Mouse (Mus musculus): ENCODE measurements around the gene Snrpa.
A peak's percentile ranks its signal among the peaks of the same experiment; 100 is the strongest.

The Snrpa gene

DNA sequence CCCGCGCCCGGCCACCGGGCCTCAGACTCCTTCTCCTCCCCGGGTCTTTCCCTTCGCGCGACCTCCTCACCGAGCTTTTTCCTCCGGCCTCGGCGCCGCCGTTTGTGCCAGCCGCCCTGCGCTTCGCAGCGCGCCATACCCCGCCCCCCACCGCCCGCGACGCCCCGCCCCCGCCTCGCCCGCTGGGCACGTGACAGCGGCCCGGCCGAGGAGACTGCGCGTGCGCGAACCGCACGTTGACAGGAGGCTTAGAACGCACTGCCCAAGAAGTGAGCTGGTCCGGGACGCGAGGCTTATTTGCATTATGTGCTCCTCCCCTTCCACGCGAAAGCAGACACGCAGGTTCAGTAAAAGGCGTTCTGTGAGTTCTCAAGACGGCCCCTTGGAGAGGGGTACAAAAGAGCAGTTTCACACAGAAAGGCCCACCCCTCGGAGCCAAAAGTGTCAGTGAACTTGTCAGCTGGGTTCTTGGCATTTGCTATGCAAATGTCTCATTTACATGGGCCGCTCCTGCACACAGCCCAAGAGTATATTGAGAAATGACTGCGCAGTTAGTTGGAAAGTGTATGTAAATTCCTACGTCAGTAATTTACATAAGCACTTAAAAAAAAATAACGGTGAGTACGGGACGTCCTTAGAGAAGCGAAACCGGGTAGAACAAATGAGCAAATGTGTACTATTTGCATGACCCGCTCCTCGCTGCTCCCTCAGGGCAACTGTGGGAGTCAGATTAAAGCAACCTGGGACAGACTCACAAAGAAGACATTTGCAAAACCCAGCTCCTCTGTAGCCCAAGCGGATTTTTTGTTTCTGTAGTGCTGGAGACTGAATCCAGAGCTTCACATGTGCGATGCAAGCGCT is 29.2 kb downstream of the Snrpa start, which contains the start of gene Egln2:
Egln2 (minus strand) TSS at position 189 of the 861 bp plus-strand sequence.
- peak; percentile 84 for DNase-seq (ENCODE audit: low read depth, low spot score)

GRCm38 (mm10) chr7:27166229-27166613 is 29.9 kb downstream of the Snrpa start:
- peak; percentile 56 for DNase-seq (ENCODE audit: low read depth, low spot score)

- DNase-seq (ENCODE audit: low read depth, low spot score): no peak
These were observed 30.4 kb downstream of the Snrpa start for GRCm38 (mm10) chr7:27165696-27166095.

GRCm38 (mm10) chr7:27165007-27165655 is 30.9 kb downstream of the Snrpa start:
- DNase-seq (ENCODE audit: low read depth, low spot score): no peak

GRCm38 (mm10) chr7:27164112-27164947 is 31.7 kb downstream of the Snrpa start:
- no peak for DNase-seq (ENCODE audit: low read depth, low spot score)

- no peak for DNase-seq (ENCODE audit: low read depth, low spot score)
These were observed 32.6 kb downstream of the Snrpa start for GRCm38 (mm10) chr7:27163450-27163805.

DNA sequence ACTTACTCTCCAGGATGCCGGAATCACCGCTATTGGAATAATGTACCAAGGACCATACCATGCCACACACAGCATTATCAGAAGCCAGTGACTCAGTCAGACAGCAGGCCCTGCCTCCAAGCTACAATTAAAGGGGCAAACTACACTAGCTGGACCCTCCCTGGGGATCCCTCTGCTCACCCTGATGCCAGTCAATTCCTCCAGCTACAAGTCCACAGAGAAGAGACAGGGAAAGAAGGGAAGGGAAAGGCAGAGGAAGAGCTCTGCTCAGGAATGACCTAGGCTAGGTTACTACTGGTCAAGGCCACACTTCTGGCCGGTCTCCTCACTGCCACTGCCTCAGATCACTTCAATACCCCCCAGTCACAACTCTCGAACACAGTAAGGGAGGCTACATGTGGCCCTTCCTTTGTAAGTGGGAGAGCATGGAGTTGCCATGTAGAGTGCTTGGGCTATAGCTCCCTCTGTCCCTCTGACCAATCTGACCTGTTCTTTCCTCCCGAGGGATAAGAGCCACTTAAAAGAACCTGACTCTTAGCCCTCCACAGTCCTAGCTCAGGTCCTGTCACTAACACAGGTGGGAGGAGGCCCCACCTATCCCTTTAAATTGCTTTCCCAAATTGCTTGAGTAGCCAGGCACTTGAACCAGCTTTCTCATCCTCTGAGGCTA is 33.2 kb downstream of the Snrpa start:
- no peak for DNase-seq (ENCODE audit: low read depth, low spot score)

GRCm38 (mm10) chr7:27161744-27162143 is 34.3 kb downstream of the Snrpa start:
- DNase-seq (ENCODE audit: low read depth, low spot score): no peak

DNA sequence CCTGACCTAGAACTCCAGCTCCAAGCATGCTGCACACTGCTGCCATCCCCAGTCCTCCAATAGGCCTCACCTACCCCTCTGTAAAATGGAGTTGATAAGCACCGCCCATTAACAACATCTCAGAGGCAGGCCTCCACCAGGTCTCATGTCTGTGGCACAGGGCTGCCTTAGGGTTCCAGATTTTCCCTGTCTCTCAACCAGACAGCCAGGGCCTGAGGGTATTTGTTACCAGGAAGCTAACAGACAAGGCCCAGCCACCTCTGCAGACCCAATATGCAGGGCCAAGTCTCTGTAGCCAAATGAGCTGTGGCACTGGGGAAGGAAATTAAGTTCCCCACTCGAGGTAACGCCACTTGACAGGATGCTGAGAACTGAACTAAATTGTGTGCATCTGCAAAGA is 35.1 kb downstream of the Snrpa start:
- no peak for DNase-seq (ENCODE audit: low read depth, low spot score)

- peak; percentile 62 for DNase-seq (ENCODE audit: low read depth, low spot score)
These were observed 36.2 kb downstream of the Snrpa start for GRCm38 (mm10) chr7:27159882-27160281.

DNA sequence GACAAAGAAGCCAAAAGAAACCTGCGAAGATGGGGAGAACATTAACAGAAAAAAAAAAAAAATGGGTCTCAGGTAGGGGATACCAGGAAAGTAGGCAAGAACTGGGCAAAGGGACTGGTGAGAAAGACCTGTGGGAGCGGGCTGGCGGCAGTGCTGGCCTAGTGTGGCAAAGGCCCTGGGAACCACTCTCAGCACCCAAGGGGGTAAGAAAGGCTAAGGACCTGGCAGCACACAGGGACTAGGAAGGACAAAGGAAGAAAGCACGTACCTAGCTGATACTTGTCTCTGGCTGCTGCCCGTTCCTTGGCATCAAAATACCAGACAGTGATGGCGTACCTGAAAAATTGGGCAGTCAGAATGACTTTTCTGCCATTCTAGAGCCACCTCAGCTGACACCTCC is 36.8 kb downstream of the Snrpa start:
- DNase-seq (ENCODE audit: low read depth, low spot score): no peak

DNA sequence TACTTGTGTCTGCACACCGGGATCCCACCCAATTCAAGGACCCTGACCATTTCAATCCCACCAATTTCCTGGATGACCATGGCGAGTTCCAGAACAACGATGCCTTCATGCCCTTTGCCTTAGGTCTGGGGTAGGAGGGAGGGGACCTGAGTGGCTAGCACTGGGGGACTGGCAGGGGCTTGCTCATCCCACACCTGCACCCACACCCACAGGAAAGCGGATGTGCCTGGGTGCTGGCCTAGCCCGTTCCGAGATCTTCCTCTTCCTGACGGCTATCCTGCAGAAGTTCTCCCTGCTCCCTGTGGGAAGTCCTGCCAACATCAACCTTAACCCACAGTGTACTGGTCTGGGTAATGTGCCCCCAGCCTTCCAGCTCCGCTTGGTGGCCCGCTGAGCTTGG is 37.9 kb downstream of the Snrpa start:
- no peak for DNase-seq (ENCODE audit: low read depth, low spot score)

DNA sequence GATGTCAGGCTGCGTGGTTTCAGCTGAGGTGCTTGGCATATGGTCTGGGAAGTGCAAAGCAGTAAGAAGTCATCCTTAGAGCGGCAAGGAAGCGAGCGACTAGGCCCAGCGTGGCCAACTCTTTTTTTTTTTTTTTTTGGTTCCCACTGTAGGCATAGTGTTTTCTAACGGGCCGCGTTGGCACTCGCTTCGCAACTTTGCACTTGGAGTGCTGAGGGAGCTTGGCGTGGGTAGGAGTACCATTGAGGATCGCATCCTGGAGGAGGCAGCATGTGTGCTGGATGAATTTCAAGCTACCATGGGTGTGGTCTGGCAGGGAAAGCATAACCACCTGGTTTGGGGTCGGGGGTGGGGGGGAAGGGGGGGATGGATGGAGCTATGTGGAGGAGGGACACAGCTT is 40.1 kb downstream of the Snrpa start:
- DNase-seq (ENCODE audit: low read depth, low spot score): no peak

- DNase-seq (ENCODE audit: low read depth, low spot score): no peak
These were observed 42.8 kb downstream of the Snrpa start, which contains the start of gene Cyp2t4 for GRCm38 (mm10) chr7:27153205-27153764. Cyp2t4 (plus strand) TSS chr7:27153714.

Measured in c-Kit-negative CD71-positive TER-119-positive erythroid progenitor cells, embryonic 14.5 days (primary cell).